Mouse (Mus musculus): ENCODE data around the gene Kcnk2. TPM values are rescaled to one million over a fixed set of nuclear protein-coding genes. Genes with fewer than 3 reads are reported as not detected.
"Not testable (repeated sequence)": the region's sequence is repeated elsewhere in the genome, so short reads cannot be mapped to it uniquely, and the experiment has no call there.

Kcnk2 gene
- total RNA-seq, 2 experiments from 2014 or later: 0.29 TPM; not detected in 1

GRCm38 (mm10) chr1:189343301-189344251 lies 58.5 kb downstream of the Kcnk2 start:
- no peak for ATAC-seq (ENCODE audit: poor library complexity, severe bottlenecking)

- no peak for ATAC-seq (ENCODE audit: poor library complexity, severe bottlenecking)
Measured at GRCm38 (mm10) chr1:189342416-189343104, 59.5 kb downstream of the Kcnk2 start.

- ATAC-seq (ENCODE audit: poor library complexity, severe bottlenecking): no peak
Measured at GRCm38 (mm10) chr1:189341381-189341917, 60.6 kb downstream of the Kcnk2 start.

GRCm38 (mm10) chr1:189315896-189316295 lies 86.2 kb downstream of the Kcnk2 start:
- ATAC-seq (ENCODE audit: poor library complexity, severe bottlenecking): no peak

GRCm38 (mm10) chr1:189314495-189314894 lies 87.6 kb downstream of the Kcnk2 start:
- ATAC-seq (ENCODE audit: poor library complexity, severe bottlenecking): no peak

GRCm38 (mm10) chr1:189313750-189314149 lies 88.3 kb downstream of the Kcnk2 start:
- ATAC-seq (ENCODE audit: poor library complexity, severe bottlenecking): no peak

- no peak for ATAC-seq (ENCODE audit: poor library complexity, severe bottlenecking)
Measured at GRCm38 (mm10) chr1:189310145-189310544, 91.9 kb downstream of the Kcnk2 start.

- ATAC-seq (ENCODE audit: poor library complexity, severe bottlenecking): no peak
Measured at GRCm38 (mm10) chr1:189304988-189305522, 97.0 kb downstream of the Kcnk2 start.

- no peak for ATAC-seq (ENCODE audit: poor library complexity, severe bottlenecking)
Measured at GRCm38 (mm10) chr1:189303001-189303400, 99.1 kb downstream of the Kcnk2 start.

GRCm38 (mm10) chr1:189293679-189294406 lies 108.2 kb downstream of the Kcnk2 start:
- ATAC-seq (ENCODE audit: poor library complexity, severe bottlenecking): no peak

GRCm38 (mm10) chr1:189290885-189291284 lies 111.2 kb downstream of the Kcnk2 start:
- ATAC-seq (ENCODE audit: poor library complexity, severe bottlenecking): no peak

- ATAC-seq (ENCODE audit: poor library complexity, severe bottlenecking): no peak
Measured at GRCm38 (mm10) chr1:189288948-189289347, 113.1 kb downstream of the Kcnk2 start.

GRCm38 (mm10) chr1:189272281-189272680 lies 129.8 kb downstream of the Kcnk2 start:
- ATAC-seq (ENCODE audit: poor library complexity, severe bottlenecking): no peak

- no peak for ATAC-seq (ENCODE audit: poor library complexity, severe bottlenecking)
Measured at GRCm38 (mm10) chr1:189253631-189254030, 148.4 kb downstream of the Kcnk2 start.

GRCm38 (mm10) chr1:189253207-189253606 lies 148.9 kb downstream of the Kcnk2 start:
- ATAC-seq (ENCODE audit: poor library complexity, severe bottlenecking): no peak

GRCm38 (mm10) chr1:189243206-189243605 lies 158.9 kb downstream of the Kcnk2 start:
- ATAC-seq (ENCODE audit: poor library complexity, severe bottlenecking): not testable (repeated sequence)

GRCm38 (mm10) chr1:189235261-189235660 lies 166.8 kb downstream of the Kcnk2 start:
- no peak for ATAC-seq (ENCODE audit: poor library complexity, severe bottlenecking)

GRCm38 (mm10) chr1:189232829-189233228 lies 169.2 kb downstream of the Kcnk2 start:
- ATAC-seq (ENCODE audit: poor library complexity, severe bottlenecking): no peak

- no peak for ATAC-seq (ENCODE audit: poor library complexity, severe bottlenecking)
Measured at GRCm38 (mm10) chr1:189228222-189229084, 173.6 kb downstream of the Kcnk2 start.

- ATAC-seq (ENCODE audit: poor library complexity, severe bottlenecking): no peak
Measured at GRCm38 (mm10) chr1:189227479-189227878, 174.6 kb downstream of the Kcnk2 start.

Data from megakaryocyte, adult 5-6 weeks (primary cell).